Mouse (Mus musculus) heart, postnatal 0 days (tissue): Measurements from ENCODE around the gene Astn2.

ENCODE experiments used
- CTCF ChIP-seq: IDR thresholded peaks from 2 replicates; pipeline ENCODE4 v1.5.1; 2016; ENCODE audit warnings: antibody characterized with exemption, control low read depth, low read depth
- EP300 ChIP-seq: IDR thresholded peaks from 2 replicates; pipeline ENCODE4 v1.6.1; 2016; ENCODE audit warnings: antibody characterized with exemption, low read depth

DNA sequence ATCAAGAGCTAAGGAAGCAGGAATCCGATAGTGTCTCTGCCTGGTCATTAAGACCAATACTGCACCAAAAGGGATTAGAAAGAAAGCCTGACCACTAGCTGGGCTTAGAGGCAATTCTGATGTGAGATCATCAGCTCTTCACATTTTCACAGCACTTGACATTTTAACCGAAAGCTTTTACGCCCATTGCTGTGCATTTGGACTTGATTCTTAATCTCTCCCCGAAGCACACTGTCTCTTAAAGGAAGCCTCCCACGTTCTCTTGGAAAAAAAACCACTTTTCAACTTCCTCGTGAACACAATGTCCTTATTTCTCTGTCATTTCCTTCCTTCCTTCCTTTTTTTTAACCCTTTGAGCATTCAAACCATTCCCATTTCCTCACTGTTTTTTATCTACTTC lies 680.0 kb downstream of the Astn2 start:
- TF ChIP-seq CTCF (no peak), EP300 (no peak)
